Mouse (Mus musculus) gastrocnemius, adult 2 months (tissue): Measurements from ENCODE around the gene Plp2. TPM values are rescaled to one million over a fixed set of nuclear protein-coding genes. Genes with fewer than 3 reads are reported as not detected.

Source experiments
- DNase-seq: peaks from one replicate; pipeline ENCODE4 v3.0.0; 2022
- H3K27ac ChIP-seq: fragments of 200-600 bp; 2 replicates; pipeline ENCODE4 v1.8.1; 2022; ENCODE audit warnings: mild to moderate bottlenecking
- H3K4me3 ChIP-seq: fragments of 200-600 bp; 2 replicates; pipeline ENCODE4 v1.8.1; 2022; ENCODE audit warnings: mild to moderate bottlenecking, moderate library complexity
- CTCF ChIP-seq: fragments of 200-600 bp; IDR thresholded peaks from 2 replicates; pipeline ENCODE4 v1.8.1; 2022; ENCODE audit warnings: antibody characterized with exemption, mild to moderate bottlenecking, moderate library complexity
- intact Hi-C: fragments of 180-260 bp; cut with DNase I; formaldehyde crosslinking; loops from one replicate; pipeline ENCODE4 v1.15.1; 2025
- total RNA-seq, 2 experiments: library from RNA; stranded (reverse); gene quantifications; 2 replicates each; pipeline ENCODE4 v1.2.3; 2021

Plp2 gene
- total RNA-seq, 2 experiments from 2014 or later, result 23.8 to 42.7 TPM

DNA sequence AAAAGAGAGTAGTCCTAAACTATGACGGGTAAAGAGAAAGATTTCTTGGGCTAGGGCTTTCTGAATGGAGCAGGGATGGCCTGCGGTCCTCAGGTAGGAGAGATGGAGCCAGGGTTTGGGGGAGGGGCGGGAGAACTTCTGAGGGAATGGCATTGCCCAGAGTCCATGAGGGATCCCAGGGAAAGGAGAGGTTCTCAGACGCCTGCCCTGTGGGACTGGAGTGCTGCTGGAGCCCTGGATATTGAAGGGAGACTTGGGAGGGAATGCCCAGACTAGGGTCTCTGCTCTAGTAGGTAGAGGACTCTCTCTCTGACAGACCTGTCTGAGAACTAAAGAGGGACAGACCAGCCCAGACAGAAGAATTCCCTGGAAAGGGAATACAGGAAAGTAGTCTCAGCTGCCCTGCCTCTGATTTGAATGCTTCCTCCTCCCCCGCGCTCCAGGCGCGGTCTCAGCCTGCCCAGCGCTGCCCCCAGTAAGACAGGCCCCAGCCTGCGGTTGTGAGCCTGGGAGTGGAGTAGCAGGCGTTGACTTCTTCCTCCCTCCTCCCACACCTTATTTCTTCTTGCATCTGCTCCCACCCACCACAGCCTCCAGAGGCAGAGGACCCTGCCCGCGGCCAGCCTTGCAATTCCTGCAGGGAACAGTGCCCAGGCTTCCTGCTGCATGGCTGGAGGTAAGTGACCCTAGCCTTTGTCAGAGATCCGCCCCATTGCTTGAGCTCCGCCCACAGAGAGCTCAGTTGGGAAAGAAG, 13.0 kb downstream of the Plp2 start:
- TF ChIP-seq CTCF, result no peak
- H3K27ac ChIP-seq, result peak overlapping the region; percentile 93
- peak overlapping the region; percentile 78 for H3K4me3 ChIP-seq
- DNase-seq, result peak; percentile 84
- intact Hi-C loops, result no loop called here

DNA sequence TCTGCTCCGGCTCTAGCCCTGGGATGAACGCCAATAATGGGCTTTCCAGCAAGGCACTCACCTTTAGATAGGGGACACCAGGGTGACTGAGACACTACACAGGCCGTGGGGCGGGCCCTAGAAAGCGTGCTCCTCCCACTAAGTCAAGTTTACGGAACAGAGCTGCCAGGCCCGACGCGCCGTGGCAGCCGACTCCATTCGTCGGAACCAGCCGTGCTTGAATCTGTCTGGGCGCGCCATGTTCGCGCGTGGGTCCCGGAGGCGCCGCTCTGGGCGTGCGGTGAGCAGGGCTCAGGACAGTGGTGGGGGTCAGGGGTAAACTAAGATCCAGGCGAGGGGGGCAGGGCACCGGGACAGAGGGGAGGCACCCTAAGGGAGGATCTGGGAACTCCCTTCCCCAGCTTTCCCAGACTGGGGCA, 14.0 kb downstream of the Plp2 start, which contains the start of gene Prickle3:
Prickle3 (plus strand) TSS at position 40 of the 419 bp plus-strand sequence.
- intact Hi-C loops, result no loop called here
- Histone ChIP-seq H3K27ac (peak within 1 kb of the TSS; percentile 93), H3K4me3 (peak within 1 kb of the TSS; percentile 78)
- peak; percentile 83 for DNase-seq
- TF ChIP-seq CTCF, result no peak

DNA sequence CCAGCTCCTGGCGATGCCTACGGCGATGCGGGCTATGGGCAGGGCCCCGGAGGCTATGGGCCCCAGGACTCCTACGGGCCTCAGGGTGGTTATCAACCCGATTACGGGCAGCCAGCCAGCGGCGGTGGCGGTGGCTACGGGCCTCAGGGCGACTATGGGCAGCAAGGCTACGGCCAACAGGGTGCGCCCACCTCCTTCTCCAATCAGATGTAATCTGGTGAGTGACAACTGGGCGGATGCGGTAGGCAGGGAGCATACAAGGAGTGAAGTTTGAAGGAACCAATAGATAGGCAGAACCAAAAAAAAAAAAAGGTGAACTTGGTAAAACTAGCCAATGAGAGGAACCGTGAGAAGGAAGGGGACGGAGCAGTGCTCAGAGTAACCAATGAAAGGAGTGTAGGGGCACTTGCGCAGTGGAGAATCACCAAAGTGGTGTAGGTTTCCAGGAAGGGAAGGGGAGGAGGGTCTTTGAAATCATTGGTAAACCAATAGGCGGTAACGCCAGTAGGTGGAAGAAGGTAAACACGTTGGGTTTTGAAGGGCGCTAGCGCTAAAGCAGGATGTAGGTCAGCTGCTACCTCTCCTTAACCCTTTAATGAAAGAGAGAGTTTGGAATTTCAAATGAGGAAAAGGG, 22.4 kb downstream of the Plp2 start:
- TF ChIP-seq CTCF, result peak; percentile 34; the same call in 1 of the 2 replicates
- peak; percentile 92 for DNase-seq
- intact Hi-C loops, result loop anchor here (5.0 to 10.0 kb wide), 3 partner anchors 44 to 324 kb away; no protein-coding TSS in a partner anchor
- peak overlapping the region; percentile 96 for H3K27ac ChIP-seq
- H3K4me3 ChIP-seq, result peak overlapping the region; percentile 79

DNA sequence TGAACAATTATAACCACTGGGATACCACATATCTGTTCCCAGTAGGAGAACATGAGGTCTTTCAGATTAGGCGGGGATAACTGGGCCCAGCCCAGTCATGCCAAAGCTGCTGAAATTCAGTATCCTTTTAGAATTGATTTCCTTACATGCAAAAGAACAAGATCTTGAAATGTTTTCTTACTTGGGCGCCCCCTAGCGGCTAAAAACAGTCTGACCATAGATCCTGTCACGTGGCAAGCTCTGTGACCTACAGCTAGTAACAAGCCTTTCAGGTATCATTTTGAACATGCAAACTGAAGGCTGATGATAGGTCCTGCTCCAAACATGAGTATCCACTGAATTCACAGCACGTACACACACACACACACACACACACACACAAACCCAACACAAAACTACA, 25.8 kb downstream of the Plp2 start:
- intact Hi-C loops, result loop anchor here (5.0 to 10.0 kb wide), 3 partner anchors 47 to 321 kb away; no protein-coding TSS in a partner anchor
- Histone ChIP-seq H3K27ac (no peak overlapping the region), H3K4me3 (no peak overlapping the region)
- peak; percentile 76 for DNase-seq
- TF ChIP-seq CTCF, result peak; percentile 70

DNA sequence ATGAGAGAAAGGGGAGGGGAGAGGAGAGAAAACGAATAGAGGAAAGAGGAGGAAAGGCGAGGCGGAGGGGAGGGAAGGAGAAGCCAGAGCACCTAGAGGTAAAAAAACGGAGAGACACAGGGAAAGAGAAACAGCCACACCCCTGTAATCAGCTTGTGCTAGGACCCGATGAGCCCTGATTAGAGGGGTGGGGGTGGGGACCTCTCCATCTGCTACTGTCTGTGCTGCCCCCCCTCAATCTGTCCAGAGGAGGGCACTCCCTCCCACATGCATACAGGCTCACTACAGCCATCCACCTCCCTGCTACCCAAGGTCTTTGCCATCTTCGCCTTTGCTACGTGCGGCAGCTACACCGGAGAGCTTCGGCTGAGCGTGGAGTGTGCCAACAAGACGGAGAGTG, 30.4 kb downstream of the Plp2 start:
- H3K27ac ChIP-seq, result no peak overlapping the region
- no peak overlapping the region for H3K4me3 ChIP-seq
- no peak for TF ChIP-seq CTCF
- DNase-seq, result no peak
- intact Hi-C loops, result loop anchor here (10.0 kb wide), 1 partner anchor 316 kb away; no protein-coding TSS in a partner anchor

DNA sequence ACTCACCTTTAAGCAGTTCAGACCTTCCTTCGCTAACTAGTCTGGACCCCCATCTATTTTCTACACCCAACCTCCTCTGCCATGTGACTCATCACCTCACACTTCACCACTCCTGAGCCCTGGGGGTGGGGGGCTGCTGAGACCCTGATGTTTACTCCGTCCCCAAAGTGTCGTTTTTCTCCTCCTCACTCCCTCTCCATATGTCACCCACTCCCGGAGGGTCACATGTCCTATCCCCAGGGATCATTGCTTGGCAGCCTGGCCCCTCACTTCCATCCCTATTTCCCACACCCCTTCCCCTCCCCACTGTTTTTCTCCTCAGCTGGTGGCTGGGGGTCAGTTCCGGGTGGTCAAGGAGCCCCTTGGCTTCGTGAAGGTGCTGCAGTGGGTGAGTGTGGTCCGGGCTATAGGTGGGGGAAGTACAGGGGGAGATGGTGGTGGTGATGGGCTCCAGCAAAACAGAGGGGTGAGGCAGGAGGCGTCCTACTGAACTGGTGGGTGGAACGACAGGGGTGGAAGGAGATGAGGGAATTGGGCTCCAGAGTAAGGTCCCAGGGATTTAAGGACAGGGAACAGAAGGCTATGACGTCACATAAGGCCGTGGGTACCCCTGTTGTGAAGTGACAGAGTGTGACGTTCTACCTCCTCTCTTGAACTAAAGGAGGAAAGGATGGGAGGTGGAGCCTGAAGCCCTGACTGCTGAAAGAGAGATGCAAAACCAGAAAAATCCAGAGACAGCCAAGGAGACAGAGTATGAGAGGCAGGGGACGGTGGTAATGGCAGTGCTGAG, 31.5 kb downstream of the Plp2 start:
- no peak for DNase-seq
- no peak for TF ChIP-seq CTCF
- no peak overlapping the region for H3K27ac ChIP-seq
- H3K4me3 ChIP-seq, result no peak overlapping the region
- intact Hi-C loops, result loop anchor here (10.0 kb wide), 1 partner anchor 315 kb away; no protein-coding TSS in a partner anchor

DNA sequence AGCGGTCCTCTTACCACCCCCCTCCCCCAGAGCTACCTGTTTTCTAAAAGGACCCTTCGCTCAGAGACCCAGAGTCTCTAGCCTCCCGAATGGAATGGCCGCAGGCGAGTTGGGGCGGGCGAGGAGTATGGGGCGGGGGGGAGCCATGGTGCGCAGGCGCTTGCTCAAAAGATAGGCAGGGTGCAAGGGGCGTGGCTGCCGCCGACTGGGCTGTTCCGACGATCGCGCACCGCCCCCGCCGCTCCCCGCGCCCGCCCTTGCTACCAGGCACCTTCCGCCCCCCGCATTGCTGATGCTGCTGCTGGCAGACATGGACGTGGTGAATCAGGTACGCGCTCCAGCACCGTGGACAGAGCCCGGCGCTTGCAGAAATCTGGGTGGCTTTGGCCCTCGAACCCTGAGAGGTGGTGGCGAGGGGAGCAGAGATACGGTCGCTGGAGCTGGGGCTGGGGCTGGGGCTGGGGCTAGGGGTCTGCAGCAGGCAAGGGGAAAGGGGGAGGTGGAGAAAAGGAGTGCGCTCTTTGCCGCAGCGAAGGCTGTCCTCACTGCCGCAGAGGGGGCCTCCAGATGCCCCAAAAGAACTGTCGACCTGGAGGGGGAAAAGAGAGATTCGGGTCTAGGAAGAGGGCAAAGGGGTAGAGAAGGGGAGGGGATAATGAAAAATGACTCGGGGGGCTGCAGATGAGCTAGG, 32.6 kb downstream of the Plp2 start, which contains the start of gene Syp:
Syp (plus strand) TSS at position 71 of the 691 bp plus-strand sequence.
- intact Hi-C loops, result no loop called here
- H3K27ac ChIP-seq, result no peak within 1 kb of the TSS
- peak within 1 kb of the TSS; percentile 50 for H3K4me3 ChIP-seq
- no peak for TF ChIP-seq CTCF
- peak; percentile 75 for DNase-seq

DNA sequence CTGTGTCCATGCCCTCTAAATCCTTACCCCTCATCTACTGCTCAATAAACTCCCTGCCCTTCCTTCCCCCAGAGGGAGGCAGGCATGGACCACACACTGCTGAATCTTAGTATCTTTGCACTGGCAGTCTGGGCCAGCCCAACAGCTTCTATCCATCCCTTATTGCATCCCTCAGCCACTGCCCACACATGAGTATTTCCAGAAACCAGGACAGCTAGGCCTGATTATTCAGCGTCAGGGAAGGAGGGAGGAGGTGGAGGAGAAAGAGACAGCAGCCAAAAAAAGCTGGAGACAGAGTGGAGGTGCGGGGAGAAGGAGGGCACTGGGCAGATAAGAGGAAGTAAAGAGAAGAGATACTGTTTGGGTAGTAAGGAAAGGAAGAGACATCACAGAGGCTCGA, 36.1 kb downstream of the Plp2 start:
- H3K27ac ChIP-seq, result no peak overlapping the region
- no peak overlapping the region for H3K4me3 ChIP-seq
- DNase-seq, result no peak
- no peak for TF ChIP-seq CTCF
- intact Hi-C loops, result no loop called here

DNA sequence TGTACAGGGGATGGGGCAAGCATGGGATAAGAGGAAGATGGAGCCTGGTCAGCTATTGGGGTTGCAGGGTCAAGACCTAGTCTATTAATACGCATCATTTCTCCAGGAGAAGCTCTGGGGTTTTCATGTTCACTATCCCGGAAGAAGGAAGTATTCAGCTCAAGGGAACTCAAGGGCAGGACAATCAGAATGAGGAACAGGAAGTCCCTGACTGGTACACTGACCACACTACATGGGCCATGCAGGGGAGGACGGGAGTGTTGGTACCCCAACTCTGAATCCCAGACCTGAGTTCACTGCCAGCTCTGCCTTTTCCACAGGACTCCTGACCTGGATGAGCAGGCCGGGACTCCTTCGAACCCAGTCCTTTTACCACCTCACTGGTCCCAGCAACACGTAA, 38.6 kb downstream of the Plp2 start:
- DNase-seq, result no peak
- no peak for TF ChIP-seq CTCF
- no peak overlapping the region for H3K27ac ChIP-seq
- intact Hi-C loops, result no loop called here
- no peak overlapping the region for H3K4me3 ChIP-seq

Other genes starting within 250 kb of the Plp2 start
- under 1 TPM; 0.15 to 0.28 TPM for gene Foxp3, start 97.7 kb downstream of the Plp2 start, total RNA-seq
- gene Ppp1r3f, start 97.1 kb downstream of the Plp2 start, total RNA-seq, result 1 to 10 TPM; 2.3 to 3.3 TPM
- gene Ccdc22, start 65.9 kb downstream of the Plp2 start, total RNA-seq, result 10 to 100 TPM; 10.9 to 13.2 TPM
- not detected for gene Cacna1f, start 64.3 kb downstream of the Plp2 start, total RNA-seq
- 1 to 10 TPM in 1 of 2 experiments, under 1 TPM in 1; 0.56 to 1.2 TPM for gene Syp, start 32.9 kb downstream of the Plp2 start, total RNA-seq
- gene Prickle3, start 14.1 kb downstream of the Plp2 start, total RNA-seq, result 10 to 100 TPM; 23.6 to 26.6 TPM
- gene Magix, start 9.9 kb upstream of the Plp2 start, total RNA-seq, result 10 to 100 TPM; 21.0 to 31.0 TPM
- 10 to 100 TPM; 12.5 to 15.3 TPM for gene Gpkow, start 25.7 kb upstream of the Plp2 start, total RNA-seq
- 10 to 100 TPM; 31.1 to 37.6 TPM for gene Wdr45, start 42.9 kb upstream of the Plp2 start, total RNA-seq
- not detected for gene Gm45208, start 50.9 kb upstream of the Plp2 start, total RNA-seq
- 1 to 10 TPM; 3.3 to 6.7 TPM for gene Praf2, start 57.0 kb upstream of the Plp2 start, total RNA-seq
- under 1 TPM; 0.28 to 0.75 TPM for gene Ccdc120, start 79.5 kb upstream of the Plp2 start, total RNA-seq
- gene Tfe3, start 91.2 kb upstream of the Plp2 start, total RNA-seq, result 10 to 100 TPM; 10.9 to 11.1 TPM
- gene Gripap1, start 118.4 kb upstream of the Plp2 start, total RNA-seq, result 10 to 100 TPM; 16.7 to 22.8 TPM
- gene Kcnd1, start 150.9 kb upstream of the Plp2 start, total RNA-seq, result under 1 TPM; 0.15 to 0.22 TPM
- 10 to 100 TPM; 15.6 to 19.1 TPM for gene Otud5, start 170.0 kb upstream of the Plp2 start, total RNA-seq
- 1 to 10 TPM; 1.9 to 2.0 TPM for gene Pim2, start 206.9 kb upstream of the Plp2 start, total RNA-seq
- 10 to 100 TPM in 1 of 2 experiments, 1 to 10 TPM in 1; 8.8 to 10.9 TPM for gene Slc35a2, start 212.6 kb upstream of the Plp2 start, total RNA-seq
- 10 to 100 TPM; 21.7 to 22.4 TPM for gene Pqbp1, start 227.9 kb upstream of the Plp2 start, total RNA-seq
- gene Timm17b, start 228.0 kb upstream of the Plp2 start, total RNA-seq, result 10 to 100 TPM; 41.4 to 45.5 TPM
- gene Gm10491, start 236.4 kb upstream of the Plp2 start, total RNA-seq, result not detected
- not detected for gene Gm10490, start 238.2 kb upstream of the Plp2 start, total RNA-seq
- not detected for gene Pcsk1n, start 248.4 kb upstream of the Plp2 start, total RNA-seq